Mouse (Mus musculus) liver, embryonic 14.5 days (tissue): ENCODE results near the gene Pip5k1b. TPM values are rescaled to one million over a fixed set of nuclear protein-coding genes. Genes with fewer than 3 reads are reported as not detected.

Experiments used
- ATAC-seq: fragments of 200-750 bp; cut with Nextera tagmentation; 2 replicates; pipeline ENCODE4 v1.8.0; 2017; ENCODE audit warnings: moderate number of reproducible peaks, mild to moderate bottlenecking, moderate library complexity; ENCODE audit not compliant: insufficient read depth
- DNase-seq, 3 experiments: peaks; one replicate each; pipeline ENCODE4 v3.0.0-alpha.2; 2012 to 2013; ENCODE audit warnings: low read depth in 3 of 3, low spot score in 3 of 3
- H3K27ac ChIP-seq: fragments of 300-500 bp; sonication (generic); 2 replicates; pipeline ENCODE4 v1.5.1; 2014; ENCODE audit warnings: moderate library complexity, mild to moderate bottlenecking, control low read depth, inconsistent platforms
- H3K27me3 ChIP-seq: fragments of 300-500 bp; sonication (generic); 2 replicates; pipeline ENCODE4 v1.6.1; 2014; ENCODE audit warnings: mild to moderate bottlenecking, low read length, moderate library complexity; ENCODE audit not compliant: control insufficient read depth, insufficient read depth
- H3K36me3 ChIP-seq: fragments of 300-500 bp; sonication (generic); replicated peaks from 2 replicates; pipeline ENCODE4 v1.6.1; 2014; ENCODE audit warnings: low read depth; ENCODE audit not compliant: control insufficient read depth, insufficient read depth
- H3K4me1 ChIP-seq, 2 experiments: fragments of 200-500 bp in 1 of 2; fragments of 300-500 bp in 1 of 2; sonication (generic) in 1 of 2; replicated peaks; 2 replicates each; pipeline ENCODE4 v1.6.1; 2012 to 2014; ENCODE audit warnings: antibody characterized with exemption in 1 of 2, inconsistent platforms in 1 of 2, low read length in 1 of 2; ENCODE audit not compliant: control insufficient read depth in 2 of 2, insufficient read depth in 2 of 2
- H3K4me2 ChIP-seq: fragments of 300-500 bp; sonication (generic); 2 replicates; pipeline ENCODE4 v1.6.1; 2014; ENCODE audit warnings: low read depth, mild to moderate bottlenecking, control low read depth, moderate library complexity
- H3K4me3 ChIP-seq, 2 experiments: fragments of 200-500 bp in 1 of 2; fragments of 300-500 bp in 1 of 2; sonication (generic) in 1 of 2; 2 replicates each; pipeline ENCODE4 v1.5.1; 2012 to 2014; ENCODE audit warnings: low read depth in 2 of 2, low read length in 2 of 2, mild to moderate bottlenecking in 2 of 2, control low read depth in 1 of 2, inconsistent platforms in 1 of 2, moderate library complexity in 1 of 2; ENCODE audit not compliant: insufficient read depth in 1 of 2
- H3K9ac ChIP-seq: fragments of 300-500 bp; sonication (generic); replicated peaks from 2 replicates; pipeline ENCODE4 v1.6.1; 2014; ENCODE audit warnings: mild to moderate bottlenecking, control low read depth, moderate library complexity
- H3K9me3 ChIP-seq: fragments of 300-500 bp; sonication (generic); 2 replicates; pipeline ENCODE4 v1.6.1; 2016; ENCODE audit warnings: low read length, mixed read lengths; ENCODE audit not compliant: control insufficient read depth
- CTCF ChIP-seq: IDR thresholded peaks from 2 replicates; pipeline ENCODE4 v1.5.1; 2016; ENCODE audit warnings: antibody characterized with exemption, low read depth, control low read depth
- EP300 ChIP-seq: IDR thresholded peaks from 2 replicates; pipeline ENCODE4 v1.6.1; 2016; ENCODE audit warnings: antibody characterized with exemption, low read depth
- WGBS: fragments of 180-500 bp; shearing (Covaris S2); extraction: QIAGEN DNeasy Blood & Tissue Kit; methylation state at CpG from one replicate; pipeline ENCODE4 v1.1.7; 2014; ENCODE audit not compliant: insufficient replicate concordance; 5-methylcytosine and 5-hydroxymethylcytosine counted together
- polyA plus RNA-seq, 2 experiments: library from polyadenylated mRNA; depleted of rRNA in 1 of 2; stranded (reverse) in 1 of 2; unstranded in 1 of 2; fragments of >200 nt; fragmentation: Nextera tagmentation in 1 of 2; extraction: Ambion mirVana in 1 of 2; gene quantifications; 2 replicates each; pipeline versions ENCODE4 v1.2.1 to v1.2.3; 2012 to 2014

The Pip5k1b gene
- polyA plus RNA-seq, 2 experiments: 8.1 to 10.8 TPM

GRCm38 (mm10) chr19:24444322-24444721 is 111.3 kb downstream of the Pip5k1b start:
- no peak for TF ChIP-seq CTCF
- TF ChIP-seq EP300: no peak
- H3K9ac ChIP-seq: no peak overlapping the region

GRCm38 (mm10) chr19:24439715-24440114 is 116.0 kb downstream of the Pip5k1b start:
- H3K4me2 ChIP-seq: no peak overlapping the region
- no peak overlapping the region for H3K4me3 ChIP-seq
- no peak overlapping the region for H3K9ac ChIP-seq
- H3K9me3 ChIP-seq: no peaks in the 10 kb centered on the region
- WGBS: 18% methylated on average over 4 of the region's 4 CpGs
- ATAC-seq (0 out of 2 replicates have a peak, but pooled peaks have one; percentile 43), DNase-seq (peak in 1 of 3 experiments; percentile 33)
- no peaks in the 10 kb centered on the region for H3K27me3 ChIP-seq
- H3K36me3 ChIP-seq: no peaks in the 10 kb centered on the region
- no peak overlapping the region for H3K27ac ChIP-seq
- 0 out of 2 replicates have a peak, but pooled peaks have one; percentile 14 for TF ChIP-seq EP300
- no peak for TF ChIP-seq CTCF
- H3K4me1 ChIP-seq: no peaks in the 10 kb centered on the region

More at GRCm38 (mm10) chr19:24444322-24444721, 111.3 kb downstream of the Pip5k1b start:
- no peaks in the 10 kb centered on the region for H3K9me3 ChIP-seq
- no peak overlapping the region for H3K4me2 ChIP-seq
- no peaks in the 10 kb centered on the region for H3K4me1 ChIP-seq
- ATAC-seq: no peak
- H3K27ac ChIP-seq: no peak overlapping the region
- H3K36me3 ChIP-seq: no peaks in the 10 kb centered on the region
- no peak for DNase-seq
- no peaks in the 10 kb centered on the region for H3K27me3 ChIP-seq
- 54% methylated on average over 3 of the region's 3 CpGs for WGBS
- H3K4me3 ChIP-seq: no peak overlapping the region

- ATAC-seq: no peak
Measured at GRCm38 (mm10) chr19:24434291-24434690, 121.4 kb downstream of the Pip5k1b start.

GRCm38 (mm10) chr19:24432447-24432846 is 123.2 kb downstream of the Pip5k1b start:
- no peak overlapping the region for H3K27ac ChIP-seq
- 40% methylated on average over 5 of the region's 5 CpGs for WGBS

More at GRCm38 (mm10) chr19:24434291-24434690, 121.4 kb downstream of the Pip5k1b start:
- H3K27me3 ChIP-seq: no peaks in the 10 kb centered on the region
- no peak for DNase-seq
- no peaks in the 10 kb centered on the region for H3K9me3 ChIP-seq
- no peaks in the 10 kb centered on the region for H3K36me3 ChIP-seq
- no peak overlapping the region for H3K4me3 ChIP-seq
- TF ChIP-seq EP300: no peak
- H3K9ac ChIP-seq: no peak overlapping the region
- H3K4me1 ChIP-seq: no peaks in the 10 kb centered on the region
- 61% methylated on average over 6 of the region's 6 CpGs for WGBS
- H3K27ac ChIP-seq: no peak overlapping the region
- H3K4me2 ChIP-seq: no peak overlapping the region

GRCm38 (mm10) chr19:24431381-24431780 is 124.3 kb downstream of the Pip5k1b start:
- H3K36me3 ChIP-seq: no peaks in the 10 kb centered on the region
- H3K27me3 ChIP-seq: no peaks in the 10 kb centered on the region
- TF ChIP-seq EP300 (no peak), CTCF (no peak)
- no peaks in the 10 kb centered on the region; a peak in 1 of 4 replicates for H3K4me1 ChIP-seq
- H3K4me3 ChIP-seq: no peak overlapping the region
- no peak for ATAC-seq
- H3K27ac ChIP-seq: no peak overlapping the region
- DNase-seq: no peak
- 79% methylated on average over 2 of the region's 2 CpGs for WGBS
- H3K9me3 ChIP-seq: no peaks in the 10 kb centered on the region
- H3K4me2 ChIP-seq: no peak overlapping the region
- H3K9ac ChIP-seq: no peak overlapping the region

More at GRCm38 (mm10) chr19:24432447-24432846, 123.2 kb downstream of the Pip5k1b start:
- no peak for ATAC-seq
- TF ChIP-seq CTCF (no peak), EP300 (no peak)
- Histone ChIP-seq H3K36me3 (no peaks in the 10 kb centered on the region), H3K27me3 (no peaks in the 10 kb centered on the region), H3K9me3 (no peaks in the 10 kb centered on the region), H3K4me2 (no peak overlapping the region), H3K9ac (no peak overlapping the region), H3K4me3 (no peak overlapping the region), H3K4me1 (no peaks in the 10 kb centered on the region; a peak in 1 of 4 replicates)
- DNase-seq: no peak
